Mouse (Mus musculus): Measurements from ENCODE around the gene Loxl3.

DNA sequence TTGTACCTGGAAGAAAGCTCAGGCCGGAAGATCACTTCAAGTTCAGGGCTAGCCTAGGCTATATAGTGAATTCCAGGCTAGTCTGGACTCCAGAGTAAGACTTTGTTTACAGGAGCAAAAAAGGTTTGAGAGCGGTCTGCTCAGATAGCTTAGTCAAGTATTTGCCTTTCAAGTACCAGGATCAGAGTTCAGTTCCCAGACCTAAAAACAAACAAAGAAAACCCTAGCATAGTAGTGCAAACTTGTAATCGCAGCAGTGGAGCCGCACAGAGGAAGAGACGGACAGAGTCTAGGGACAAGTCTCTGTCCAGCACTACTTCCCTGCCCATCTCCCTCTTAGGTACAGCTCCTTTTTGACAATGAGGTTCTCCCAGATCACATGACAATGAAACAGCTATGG is 46.2 kb downstream of the Loxl3 start:
- TF ChIP-seq CTCF (conservative IDR thresholded peaks at IDR 0.05; ENCODE audit: low read length), result no peak
- TF ChIP-seq NANOG (IDR thresholded peaks at IDR 0.05; ENCODE audit: borderline replicate concordance, low read length), result no peak
- no peak for TF ChIP-seq POU5F1 (IDR thresholded peaks at IDR 0.05; ENCODE audit: borderline replicate concordance, low read length)

All from E14TG2a.4 (cell line).